Mouse (Mus musculus) ZHBTc4 (cell line): ENCODE results near the gene Smc3.

Experiments used
- DNase-seq: peaks from one replicate; pipeline ENCODE4 v3.0.0-alpha.2; 2011; ENCODE audit warnings: low read depth, low spot score

Smc3 gene

GRCm38 (mm10) chr19:53599757-53600539, at the start of gene Smc3:
TSS of gene Smc3 (plus strand) at chr19:53600398.
- DNase-seq, result peak; percentile 99

- DNase-seq, result no peak
Observed at GRCm38 (mm10) chr19:53550972-53551371, 49.2 kb upstream of the Smc3 start.

- DNase-seq, result peak; percentile 68
Observed at GRCm38 (mm10) chr19:53552216-53552786, 47.9 kb upstream of the Smc3 start.

GRCm38 (mm10) chr19:53552795-53553194, 47.4 kb upstream of the Smc3 start:
- no peak for DNase-seq

GRCm38 (mm10) chr19:53554402-53554801, 45.8 kb upstream of the Smc3 start:
- DNase-seq, result no peak

GRCm38 (mm10) chr19:53554981-53555616, 45.1 kb upstream of the Smc3 start:
- no peak for DNase-seq

GRCm38 (mm10) chr19:53556841-53557240, 43.4 kb upstream of the Smc3 start:
- DNase-seq, result no peak

GRCm38 (mm10) chr19:53557267-53557936, 42.8 kb upstream of the Smc3 start:
- peak; percentile 58 for DNase-seq

- peak; percentile 72 for DNase-seq
Observed at GRCm38 (mm10) chr19:53560436-53560835, 39.8 kb upstream of the Smc3 start.

GRCm38 (mm10) chr19:53564174-53564573, 36.0 kb upstream of the Smc3 start:
- no peak for DNase-seq

- no peak for DNase-seq
Observed at GRCm38 (mm10) chr19:53565565-53566277, 34.5 kb upstream of the Smc3 start.

- no peak for DNase-seq
Observed at GRCm38 (mm10) chr19:53567864-53568263, 32.3 kb upstream of the Smc3 start.

- DNase-seq, result no peak
Observed at GRCm38 (mm10) chr19:53568553-53568952, 31.6 kb upstream of the Smc3 start.

- no peak for DNase-seq
Observed at GRCm38 (mm10) chr19:53571056-53571455, 29.1 kb upstream of the Smc3 start.

- DNase-seq, result peak; percentile 50
Observed at GRCm38 (mm10) chr19:53571501-53572428, 28.4 kb upstream of the Smc3 start.

GRCm38 (mm10) chr19:53572607-53573006, 27.6 kb upstream of the Smc3 start:
- DNase-seq, result no peak

- DNase-seq, result no peak
Observed at GRCm38 (mm10) chr19:53573151-53573550, 27.0 kb upstream of the Smc3 start.

GRCm38 (mm10) chr19:53574131-53574530, 26.1 kb upstream of the Smc3 start:
- DNase-seq, result no peak

GRCm38 (mm10) chr19:53574546-53574945, 25.7 kb upstream of the Smc3 start:
- no peak for DNase-seq

GRCm38 (mm10) chr19:53575296-53576010, 24.7 kb upstream of the Smc3 start:
- DNase-seq, result no peak
